Mouse (Mus musculus): ENCODE results near the gene Ier5. TPM values are rescaled to one million over a fixed set of nuclear protein-coding genes. Genes with fewer than 3 reads are reported as not detected.

The Ier5 gene
- polyA plus RNA-seq, 1 experiment, result 5.9 TPM

- peaks cover 1% of the 10 kb centered on the region for H3K4me1 ChIP-seq (ENCODE audit: control insufficient read depth, insufficient read depth, low read length)
- H3K27ac ChIP-seq (ENCODE audit: insufficient read depth, low read length), result no peak overlapping the region
Measured at GRCm38 (mm10) chr1:155097354-155097753, 2.1 kb downstream of the Ier5 start.

GRCm38 (mm10) chr1:155096620-155097261 lies 2.7 kb downstream of the Ier5 start:
- peaks cover 1% of the 10 kb centered on the region for H3K4me1 ChIP-seq (ENCODE audit: control insufficient read depth, insufficient read depth, low read length)

More at GRCm38 (mm10) chr1:155097354-155097753, 2.1 kb downstream of the Ier5 start:
- Histone ChIP-seq H3K36me3 (ENCODE audit: control insufficient read depth, insufficient read depth, low read length, poor library complexity, severe bottlenecking) (no peaks in the 10 kb centered on the region), H3K9me3 (replicated peaks; ENCODE audit: control insufficient read depth, insufficient read depth, low read length, poor library complexity, severe bottlenecking) (no peaks in the 10 kb centered on the region), H3K4me3 (ENCODE audit: low read depth, low read length) (no peak overlapping the region), H3K9ac (ENCODE audit: low read depth, poor library complexity, severe bottlenecking) (no peak overlapping the region), H3K27me3 (ENCODE audit: control insufficient read depth, insufficient read depth, low read length, poor library complexity, severe bottlenecking) (peaks cover 14% of the 10 kb centered on the region)
- TF ChIP-seq CTCF (IDR thresholded peaks at IDR 0.05; ENCODE audit: low read depth, low read length), result no peak
- no peak for TF ChIP-seq POLR2A (IDR thresholded peaks at IDR 0.05; ENCODE audit: insufficient read depth, low read length)
- no peak for TF ChIP-seq EP300 (IDR thresholded peaks at IDR 0.05; ENCODE audit: insufficient read depth, low read depth, low read length)

GRCm38 (mm10) chr1:155093971-155094707 lies 5.3 kb downstream of the Ier5 start:
- TF ChIP-seq CTCF (IDR thresholded peaks at IDR 0.05; ENCODE audit: low read depth, low read length) (no peak), EP300 (IDR thresholded peaks at IDR 0.05; ENCODE audit: insufficient read depth, low read depth, low read length) (no peak)
- Histone ChIP-seq H3K9ac (ENCODE audit: low read depth, poor library complexity, severe bottlenecking) (no peak overlapping the region), H3K4me1 (ENCODE audit: control insufficient read depth, insufficient read depth, low read length) (peaks cover 4% of the 10 kb centered on the region), H3K27ac (ENCODE audit: insufficient read depth, low read length) (no peak overlapping the region), H3K4me3 (ENCODE audit: low read depth, low read length) (no peak overlapping the region), H3K27me3 (ENCODE audit: control insufficient read depth, insufficient read depth, low read length, poor library complexity, severe bottlenecking) (peaks cover 12% of the 10 kb centered on the region), H3K36me3 (ENCODE audit: control insufficient read depth, insufficient read depth, low read length, poor library complexity, severe bottlenecking) (no peaks in the 10 kb centered on the region), H3K9me3 (replicated peaks; ENCODE audit: control insufficient read depth, insufficient read depth, low read length, poor library complexity, severe bottlenecking) (no peaks in the 10 kb centered on the region)

More at GRCm38 (mm10) chr1:155096620-155097261, 2.7 kb downstream of the Ier5 start:
- H3K4me3 ChIP-seq (ENCODE audit: low read depth, low read length), result no peak overlapping the region
- TF ChIP-seq POLR2A (IDR thresholded peaks at IDR 0.05; ENCODE audit: insufficient read depth, low read length), result no peak
- TF ChIP-seq CTCF (IDR thresholded peaks at IDR 0.05; ENCODE audit: low read depth, low read length), result no peak
- no peak for TF ChIP-seq EP300 (IDR thresholded peaks at IDR 0.05; ENCODE audit: insufficient read depth, low read depth, low read length)
- H3K9ac ChIP-seq (ENCODE audit: low read depth, poor library complexity, severe bottlenecking), result no peak overlapping the region
- H3K27me3 ChIP-seq (ENCODE audit: control insufficient read depth, insufficient read depth, low read length, poor library complexity, severe bottlenecking), result peaks cover 14% of the 10 kb centered on the region
- H3K27ac ChIP-seq (ENCODE audit: insufficient read depth, low read length), result no peak overlapping the region
- no peaks in the 10 kb centered on the region for H3K9me3 ChIP-seq (replicated peaks; ENCODE audit: control insufficient read depth, insufficient read depth, low read length, poor library complexity, severe bottlenecking)
- H3K36me3 ChIP-seq (ENCODE audit: control insufficient read depth, insufficient read depth, low read length, poor library complexity, severe bottlenecking), result no peaks in the 10 kb centered on the region

- H3K27ac ChIP-seq (ENCODE audit: insufficient read depth, low read length), result no peak overlapping the region
- peaks cover 4% of the 10 kb centered on the region for H3K4me1 ChIP-seq (ENCODE audit: control insufficient read depth, insufficient read depth, low read length)
- no peaks in the 10 kb centered on the region for H3K36me3 ChIP-seq (ENCODE audit: control insufficient read depth, insufficient read depth, low read length, poor library complexity, severe bottlenecking)
- peaks cover 4% of the 10 kb centered on the region for H3K27me3 ChIP-seq (ENCODE audit: control insufficient read depth, insufficient read depth, low read length, poor library complexity, severe bottlenecking)
- no peak for TF ChIP-seq EP300 (IDR thresholded peaks at IDR 0.05; ENCODE audit: insufficient read depth, low read depth, low read length)
- no peak for TF ChIP-seq CTCF (IDR thresholded peaks at IDR 0.05; ENCODE audit: low read depth, low read length)
- no peak for TF ChIP-seq POLR2A (IDR thresholded peaks at IDR 0.05; ENCODE audit: insufficient read depth, low read length)
- no peak overlapping the region for H3K4me3 ChIP-seq (ENCODE audit: low read depth, low read length)
- H3K9me3 ChIP-seq (replicated peaks; ENCODE audit: control insufficient read depth, insufficient read depth, low read length, poor library complexity, severe bottlenecking), result no peaks in the 10 kb centered on the region
- no peak overlapping the region for H3K9ac ChIP-seq (ENCODE audit: low read depth, poor library complexity, severe bottlenecking)
Measured at GRCm38 (mm10) chr1:155093145-155093791, 6.2 kb downstream of the Ier5 start.

- TF ChIP-seq POLR2A (IDR thresholded peaks at IDR 0.05; ENCODE audit: insufficient read depth, low read length) (no peak), CTCF (IDR thresholded peaks at IDR 0.05; ENCODE audit: low read depth, low read length) (no peak), EP300 (IDR thresholded peaks at IDR 0.05; ENCODE audit: insufficient read depth, low read depth, low read length) (no peak)
- Histone ChIP-seq H3K4me1 (ENCODE audit: control insufficient read depth, insufficient read depth, low read length) (peaks cover 4% of the 10 kb centered on the region), H3K27ac (ENCODE audit: insufficient read depth, low read length) (no peak overlapping the region), H3K9ac (ENCODE audit: low read depth, poor library complexity, severe bottlenecking) (no peak overlapping the region), H3K9me3 (replicated peaks; ENCODE audit: control insufficient read depth, insufficient read depth, low read length, poor library complexity, severe bottlenecking) (no peaks in the 10 kb centered on the region), H3K27me3 (ENCODE audit: control insufficient read depth, insufficient read depth, low read length, poor library complexity, severe bottlenecking) (no peaks in the 10 kb centered on the region; the same call in 1 of the 2 replicates), H3K4me3 (ENCODE audit: low read depth, low read length) (no peak overlapping the region), H3K36me3 (ENCODE audit: control insufficient read depth, insufficient read depth, low read length, poor library complexity, severe bottlenecking) (no peaks in the 10 kb centered on the region)
Measured at GRCm38 (mm10) chr1:155091842-155092800, 7.3 kb downstream of the Ier5 start.

All from ES-Bruce4 (cell line).